ENCODE assay signal across 33 mouse cellular contexts in the genomic region with DNA sequence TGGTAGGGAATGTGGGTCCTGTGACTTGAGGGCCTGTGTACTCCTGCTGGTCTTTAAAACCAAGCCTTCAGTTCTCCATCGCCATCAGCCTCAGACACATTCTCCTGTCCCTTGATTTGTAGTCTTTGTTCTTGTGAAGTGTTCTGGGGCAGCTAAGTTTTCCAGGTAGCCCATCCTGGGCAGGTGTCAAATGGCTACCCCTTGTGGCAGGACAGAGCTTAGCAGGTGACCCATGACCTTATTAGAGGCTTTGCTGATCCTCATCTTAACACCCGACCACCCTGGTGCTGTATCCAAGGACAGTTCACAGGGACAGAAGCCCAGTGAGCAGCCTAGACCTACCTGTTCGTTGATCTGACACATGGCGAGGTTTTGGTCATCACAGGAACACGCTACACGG. TPM values are rescaled to one million over a fixed set of nuclear protein-coding genes. Genes with fewer than 3 reads are reported as not detected.
A peak's percentile ranks its signal among the peaks of the same experiment; 100 is the strongest.
DNase-seq lines count a peak whose midpoint lies in the region; ATAC-seq and TF ChIP-seq lines count a peak whose summit lies in the region.
"Had no signal": no experiment of that assay in that cellular context is flagged by ENCODE, and none has a peak within 500 bp of the region (broad histone marks: within the 10 kb centered on the region; RNA-seq: fewer than 3 reads in every experiment).

No protein-coding gene starts in this region.

- TF ChIP-seq CTCF in left cerebral cortex, adult 2 months (IDR thresholded peaks at IDR 0.05) = peak; percentile 9
- TF ChIP-seq CTCF in stomach, postnatal 0 days (IDR thresholded peaks at IDR 0.05; ENCODE audit: low read depth) = peak; percentile 52

- no peaks in the 10 kb centered on the region for H3K36me3 ChIP-seq in hindbrain, embryonic 10.5 days
- H3K36me3 ChIP-seq in hindbrain, embryonic 14.5 days (replicated peaks; ENCODE audit: control insufficient read depth, insufficient read depth) = no peaks in the 10 kb centered on the region
- no peaks in the 10 kb centered on the region for H3K36me3 ChIP-seq in midbrain, embryonic 10.5 days
- H3K36me3 ChIP-seq in midbrain, embryonic 14.5 days (ENCODE audit: control insufficient read depth, insufficient read depth, low read length) = no peaks in the 10 kb centered on the region
- no peaks in the 10 kb centered on the region for H3K36me3 ChIP-seq in stomach, postnatal 0 days (ENCODE audit: control insufficient read depth, insufficient read depth, low read length)
- H3K36me3 ChIP-seq: G1E; heart, embryonic 15.5 days; hindbrain, embryonic 15.5 days; limb, embryonic 15.5 days; midbrain, embryonic 12.5 days had no signal

- peaks cover 54% of the 10 kb centered on the region for H3K4me1 ChIP-seq in hindbrain, embryonic 10.5 days (replicated peaks)
- H3K4me1 ChIP-seq in hindbrain, embryonic 14.5 days (replicated peaks; ENCODE audit: control insufficient read depth, insufficient read depth, low read length) = no peaks in the 10 kb centered on the region
- H3K4me1 ChIP-seq in midbrain, embryonic 10.5 days = peaks cover 40% of the 10 kb centered on the region
- no peaks in the 10 kb centered on the region for H3K4me1 ChIP-seq in midbrain, embryonic 14.5 days (ENCODE audit: control insufficient read depth, insufficient read depth, low read length)
- no peaks in the 10 kb centered on the region for H3K4me1 ChIP-seq in stomach, postnatal 0 days (replicated peaks; ENCODE audit: control insufficient read depth, insufficient read depth)

- no peaks in the 10 kb centered on the region for H3K9me3 ChIP-seq in hindbrain, embryonic 10.5 days
- no peaks in the 10 kb centered on the region for H3K9me3 ChIP-seq in hindbrain, embryonic 14.5 days (ENCODE audit: control insufficient read depth, low read length)
- no peaks in the 10 kb centered on the region for H3K9me3 ChIP-seq in midbrain, embryonic 10.5 days (replicated peaks)
- no peaks in the 10 kb centered on the region for H3K9me3 ChIP-seq in midbrain, embryonic 14.5 days (ENCODE audit: control insufficient read depth, low read length)
- H3K9me3 ChIP-seq in stomach, postnatal 0 days (ENCODE audit: control insufficient read depth, low read length) = no peaks in the 10 kb centered on the region
- H3K9me3 ChIP-seq: heart, embryonic 15.5 days; hindbrain, embryonic 15.5 days; limb, embryonic 15.5 days; midbrain, embryonic 12.5 days had no signal

- peaks cover 65% of the 10 kb centered on the region for H3K27me3 ChIP-seq in hindbrain, embryonic 10.5 days (ENCODE audit: insufficient read depth, poor library complexity, severe bottlenecking)
- no peaks in the 10 kb centered on the region for H3K27me3 ChIP-seq in hindbrain, embryonic 14.5 days (ENCODE audit: control insufficient read depth, insufficient read depth, low read length)
- peaks cover 60% of the 10 kb centered on the region for H3K27me3 ChIP-seq in midbrain, embryonic 10.5 days (ENCODE audit: low read depth, poor library complexity, severe bottlenecking)
- H3K27me3 ChIP-seq in midbrain, embryonic 14.5 days (ENCODE audit: control insufficient read depth, insufficient read depth, low read length) = no peaks in the 10 kb centered on the region
- H3K27me3 ChIP-seq in stomach, postnatal 0 days (ENCODE audit: control insufficient read depth, insufficient read depth, low read length) = no peaks in the 10 kb centered on the region

- 86% methylated on average over 6 of the region's 6 CpGs for WGBS in hindbrain, embryonic 10.5 days
- WGBS in hindbrain, embryonic 14.5 days = 89% methylated on average over 6 of the region's 6 CpGs
- 81% methylated on average over 6 of the region's 6 CpGs for WGBS in midbrain, embryonic 10.5 days
- 86% methylated on average over 6 of the region's 6 CpGs for WGBS in midbrain, embryonic 14.5 days
- 80% methylated on average over 6 of the region's 6 CpGs for WGBS in stomach, postnatal 0 days

- no peak overlapping the region for H3K4me3 ChIP-seq in hindbrain, embryonic 10.5 days
- H3K4me3 ChIP-seq in hindbrain, embryonic 14.5 days (replicated peaks; ENCODE audit: low read length) = no peak overlapping the region
- H3K4me3 ChIP-seq in left cerebral cortex, adult 2 months = no peak overlapping the region
- no peak overlapping the region for H3K4me3 ChIP-seq in midbrain, embryonic 10.5 days
- H3K4me3 ChIP-seq in midbrain, embryonic 14.5 days (replicated peaks; ENCODE audit: low read depth, low read length) = no peak overlapping the region
- no peak overlapping the region for H3K4me3 ChIP-seq in stomach, postnatal 0 days (ENCODE audit: low read depth, low read length)
- H3K4me3 ChIP-seq: heart, embryonic 15.5 days; hindbrain, embryonic 15.5 days; limb, embryonic 15.5 days; midbrain, embryonic 12.5 days had no signal

- peak overlapping the region; percentile 60; the same call in 1 of the 2 replicates for H3K27ac ChIP-seq in hindbrain, embryonic 10.5 days
- H3K27ac ChIP-seq in hindbrain, embryonic 14.5 days = no peak overlapping the region
- H3K27ac ChIP-seq in left cerebral cortex, adult 2 months = no peak overlapping the region
- H3K27ac ChIP-seq in midbrain, embryonic 10.5 days (replicated peaks) = peak overlapping the region; percentile 71; the same call in 1 of the 2 replicates
- H3K27ac ChIP-seq in midbrain, embryonic 14.5 days (replicated peaks; ENCODE audit: low read depth, low read length) = no peak overlapping the region
- H3K27ac ChIP-seq in stomach, postnatal 0 days (replicated peaks) = no peak overlapping the region
- H3K27ac ChIP-seq: heart, embryonic 15.5 days; hindbrain, embryonic 15.5 days; limb, embryonic 15.5 days; liver, embryonic 14.5 days had no signal

- H3K9ac ChIP-seq in hindbrain, embryonic 14.5 days = no peak overlapping the region
- no peak overlapping the region for H3K9ac ChIP-seq in midbrain, embryonic 14.5 days (replicated peaks; ENCODE audit: low read length)
- no peak overlapping the region for H3K9ac ChIP-seq in stomach, postnatal 0 days (ENCODE audit: low read length)
- H3K9ac ChIP-seq: heart, embryonic 15.5 days; hindbrain, embryonic 15.5 days; limb, embryonic 15.5 days; liver, embryonic 14.5 days; midbrain, embryonic 12.5 days had no signal

- no peak for ATAC-seq in hindbrain, embryonic 14.5 days (ENCODE audit: low FRiP score)
- ATAC-seq in midbrain, embryonic 14.5 days (ENCODE audit: low FRiP score, low TSS enrichment) = no peak
- ATAC-seq in stomach, postnatal 0 days (ENCODE audit: low FRiP score, low TSS enrichment) = peak; percentile 6; the same call in 1 of the 2 replicates
- ATAC-seq: forebrain, embryonic 14.5 days had no signal

- no peak for TF ChIP-seq EP300 in stomach, postnatal 0 days (optimal IDR thresholded peaks at IDR 0.05)

- H3K4me2 ChIP-seq in hindbrain, embryonic 14.5 days (replicated peaks) = no peak overlapping the region
- H3K4me2 ChIP-seq in midbrain, embryonic 14.5 days (ENCODE audit: low read length) = no peak overlapping the region
- H3K4me2 ChIP-seq in stomach, postnatal 0 days (replicated peaks; ENCODE audit: low read depth) = no peak overlapping the region
- H3K4me2 ChIP-seq: heart, embryonic 15.5 days; hindbrain, embryonic 15.5 days; limb, embryonic 15.5 days; midbrain, embryonic 12.5 days had no signal

- DNase-seq in hindbrain, embryonic 10.5 days (ENCODE audit: low spot score) = no peak
- no peak for DNase-seq in hindbrain, embryonic 14.5 days (ENCODE audit: low spot score)
- DNase-seq in left cerebral cortex, adult 2 months (ENCODE audit: extremely low spot score in 1 of 2, low spot score in 2 of 2) = no peak
- no peak for DNase-seq in left cerebral cortex, adult 8-10 months (ENCODE audit: low spot score in 2 of 2)
- no peak for DNase-seq in midbrain, embryonic 10.5 days (ENCODE audit: low spot score)
- DNase-seq in midbrain, embryonic 14.5 days = no peak
- no peak for DNase-seq in stomach, postnatal 0 days (ENCODE audit: low spot score)
- DNase-seq in embryo, embryonic 10.5 days (ENCODE audit: low spot score) = no peak
- DNase-seq: adrenal gland, adult 8-10 months; B cell, adult 2 months; cerebellum, adult 2 months; gastrocnemius, postnatal 25 days; heart, adult 18-20 months; kidney, adult 8-10 months; kidney, postnatal 14 days; left cerebral cortex, postnatal 4 days; thymus, postnatal 14 days had no signal

- intact Hi-C loops in left cerebral cortex, adult 2 months (cut with DNase I) = no loop called here

RNA-seq across cellular contexts. Expression of gene B230104I21Rik, which starts 30.9 kb away (rescaled TPM):
- polyA plus RNA-seq in hindbrain, embryonic 10.5 days (2016; fragmentation: Nextera tagmentation; extraction: Ambion mirVana) = not detected in 2 replicates
- polyA plus RNA-seq in hindbrain, embryonic 14.5 days (2014; fragmentation: Nextera tagmentation; extraction: Ambion mirVana) = not detected in 2 replicates
- not detected for total RNA-seq in left cerebral cortex, adult 2 months (2021)
- not detected for total RNA-seq in left cerebral cortex, adult 8-10 months (2022)
- 0.16 TPM in 1 of 2 replicates, not detected in the other for polyA plus RNA-seq in midbrain, embryonic 10.5 days (2016; fragmentation: Nextera tagmentation; extraction: Ambion mirVana)
- not detected in 2 replicates for polyA plus RNA-seq in midbrain, embryonic 14.5 days (2014; fragmentation: Nextera tagmentation; extraction: Ambion mirVana)
- not detected in 2 replicates for polyA plus RNA-seq in stomach, postnatal 0 days (2015; fragmentation: Nextera tagmentation; extraction: Ambion mirVana)
- total RNA-seq: adrenal gland, adult 8-10 months; adrenal gland, postnatal 4 days; G1E; gastrocnemius, postnatal 25 days; heart, adult 18-20 months; heart, postnatal 25 days; left cerebral cortex, postnatal 4 days; megakaryocyte progenitor cell, adult 5-6 weeks; monocyte, adult 5-6 weeks had no signal
- polyA plus RNA-seq: embryonic facial prominence, embryonic 11.5 days; forebrain, embryonic 14.5 days; G1E; heart, embryonic 15.5 days; hindbrain, embryonic 15.5 days; limb, embryonic 15.5 days; liver, embryonic 14.5 days; midbrain, embryonic 12.5 days; neural tube, embryonic 14.5 days; small intestine, adult 2 months; stomach, embryonic 14.5 days; urinary bladder, adult 2 months had no signal

Comparison
In these comparisons a context has a peak if more than half of its experiments do, and no peak if none do; other contexts are left out.
1. H3K27ac ChIP-seq: peak in hindbrain, embryonic 10.5 days (single experiment) and midbrain, embryonic 10.5 days (single experiment); none in hindbrain, embryonic 14.5 days (single experiment), left cerebral cortex, adult 2 months (single experiment), midbrain, embryonic 14.5 days (single experiment) and stomach, postnatal 0 days (single experiment).